Mouse (Mus musculus) ES-E14 (cell line): ENCODE results near the gene Arid5b.

Experiments used
- CHD2 ChIP-seq: IDR thresholded peaks from 2 replicates; pipeline ENCODE4 v1.6.1; 2014; ENCODE audit warnings: mild to moderate bottlenecking, low read depth, low read length, inconsistent platforms
- HCFC1 ChIP-seq: IDR thresholded peaks from 2 replicates; pipeline ENCODE4 v1.6.1; 2012; ENCODE audit warnings: low read length, inconsistent platforms, borderline replicate concordance; ENCODE audit not compliant: insufficient read depth
- MAFK ChIP-seq: IDR thresholded peaks from 2 replicates; pipeline ENCODE4 v1.6.1; 2014; ENCODE audit warnings: mild to moderate bottlenecking, low read depth, low read length, inconsistent platforms; ENCODE audit not compliant: insufficient read depth
- ZC3H11A ChIP-seq: IDR thresholded peaks from 2 replicates; pipeline ENCODE4 v1.6.1; 2012; ENCODE audit warnings: low read depth, mild to moderate bottlenecking, inconsistent platforms, low read length, borderline replicate concordance
- ZNF384 ChIP-seq: IDR thresholded peaks from 2 replicates; pipeline ENCODE4 v1.6.1; 2012; ENCODE audit warnings: low read depth, low read length, inconsistent platforms

DNA sequence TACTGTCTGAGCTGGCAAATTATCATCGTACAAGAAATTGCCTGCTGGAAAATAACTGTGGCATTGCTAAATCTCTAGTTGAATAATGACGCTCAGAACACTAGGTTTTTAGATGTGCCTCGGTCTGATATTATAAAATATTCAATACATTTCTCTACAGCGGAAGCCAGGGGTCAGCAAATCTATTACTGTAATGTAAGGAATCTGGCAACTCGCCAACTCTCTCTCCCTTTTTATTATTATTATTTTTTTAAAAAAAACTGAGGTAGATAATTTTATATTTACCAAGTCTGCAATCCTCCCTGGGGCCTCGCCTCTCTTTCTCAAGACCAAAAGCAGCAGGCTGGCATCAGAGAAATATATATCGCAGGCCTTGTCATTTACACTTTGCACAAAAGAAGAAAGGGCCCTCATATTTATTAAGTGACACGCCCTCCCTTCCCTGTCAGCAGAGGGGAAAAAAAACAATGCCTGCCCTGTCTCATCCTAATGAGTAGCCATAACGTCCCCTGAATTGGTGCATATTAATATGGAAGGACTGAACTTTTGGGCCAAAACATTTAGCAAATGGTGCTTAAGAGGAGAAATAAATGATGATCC, 172.1 kb downstream of the Arid5b start:
- TF ChIP-seq MAFK (no peak), HCFC1 (no peak), CHD2 (no peak), ZC3H11A (no peak), ZNF384 (no peak)
